ENCODE assay signal across 19 mouse cellular contexts in genomic region chr1:14662706-14663312, GRCm38 (mm10).
"Had no signal": no experiment of that assay in that cellular context is flagged by ENCODE, and none has a peak within 500 bp of the region (broad histone marks: within the 10 kb centered on the region; RNA-seq: fewer than 3 reads in every experiment).

No protein-coding gene starts in this region.

- ATAC-seq: midbrain, embryonic 16.5 days had no signal

- H3K4me2 ChIP-seq: lung, embryonic 14.5 days; midbrain, embryonic 12.5 days; neural tube, embryonic 13.5 days; neural tube, embryonic 15.5 days had no signal

- H3K4me1 ChIP-seq: midbrain, embryonic 10.5 days; midbrain, embryonic 12.5 days; neural tube, embryonic 13.5 days; neural tube, embryonic 15.5 days had no signal

- H3K27ac ChIP-seq: midbrain, embryonic 10.5 days; midbrain, embryonic 12.5 days; neural tube, embryonic 13.5 days; neural tube, embryonic 15.5 days had no signal

- H3K36me3 ChIP-seq: midbrain, embryonic 10.5 days; midbrain, embryonic 12.5 days; neural tube, embryonic 13.5 days; neural tube, embryonic 15.5 days had no signal

- DNase-seq: lung, adult 18-20 months; lung, postnatal 10 days; lung, postnatal 4 days; midbrain, embryonic 14.5 days; retina, postnatal 1 day; right cerebral cortex, adult 18-20 months; right cerebral cortex, postnatal 25 days; right cerebral cortex, postnatal 4 days; spleen, adult 18-20 months; thymus, adult 18-20 months; thymus, postnatal 14 days; thymus, postnatal 36 days had no signal

- H3K27me3 ChIP-seq: midbrain, embryonic 12.5 days; neural tube, embryonic 13.5 days; neural tube, embryonic 15.5 days had no signal

- H3K9me3 ChIP-seq: midbrain, embryonic 10.5 days; midbrain, embryonic 12.5 days; neural tube, embryonic 13.5 days; neural tube, embryonic 15.5 days had no signal

- H3K4me3 ChIP-seq: midbrain, embryonic 10.5 days; midbrain, embryonic 12.5 days; myocyte; neural tube, embryonic 13.5 days; neural tube, embryonic 15.5 days had no signal

- H3K9ac ChIP-seq: lung, embryonic 14.5 days; midbrain, embryonic 12.5 days; neural tube, embryonic 13.5 days; neural tube, embryonic 15.5 days had no signal
